Mouse (Mus musculus) MEL (cell line): ENCODE measurements at regions not wholly inside any gene's neighbourhood (a gene's known extent, or its start where the extent isn't known, plus 50 kb on each side); places are given as distances from the start of the nearest gene placed in this dataset.

Experiments
- DNase-seq: peaks from one replicate; pipeline ENCODE4 v3.0.0; 2011; ENCODE audit warnings: low read depth, low spot score
- H3K27ac ChIP-seq: 2 replicates; pipeline ENCODE4 v1.5.1; 2012; ENCODE audit warnings: low read depth, mild to moderate bottlenecking, control low read depth, low read length, moderate library complexity; ENCODE audit not compliant: control insufficient read depth
- H3K27me3 ChIP-seq, 2 experiments: fragments of 150-350 bp in 1 of 2; sonication (generic) in 1 of 2; 2 replicates each; pipeline ENCODE4 v1.6.1; 2012; ENCODE audit warnings: low read length in 2 of 2, mild to moderate bottlenecking in 2 of 2, improper control_type of control experiment in 1 of 2, moderate library complexity in 1 of 2; ENCODE audit not compliant: insufficient read depth in 2 of 2, control insufficient read depth in 1 of 2
- H3K36me3 ChIP-seq, 2 experiments: 2 replicates each; pipeline ENCODE4 v1.6.1; 2012 to 2014; ENCODE audit warnings: low read length in 2 of 2, improper control_type of control experiment in 1 of 2, inconsistent platforms in 1 of 2, mild to moderate bottlenecking in 1 of 2; ENCODE audit not compliant: insufficient read depth in 2 of 2, control insufficient read depth in 1 of 2
- H3K4me1 ChIP-seq, 2 experiments: fragments of 150-350 bp in 1 of 2; sonication (generic) in 1 of 2; 2 replicates each; pipeline ENCODE4 v1.6.1; 2012; ENCODE audit warnings: low read length in 2 of 2, improper control_type of control experiment in 1 of 2, mild to moderate bottlenecking in 1 of 2; ENCODE audit not compliant: insufficient read depth in 2 of 2, control insufficient read depth in 1 of 2
- H3K4me3 ChIP-seq, 2 experiments: fragments of 150-350 bp in 1 of 2; sonication (generic) in 1 of 2; 2 replicates each; pipeline ENCODE4 v1.5.1; 2012; ENCODE audit warnings: low read depth in 2 of 2, low read length in 2 of 2, mild to moderate bottlenecking in 2 of 2, moderate library complexity in 2 of 2, control low read depth in 1 of 2, improper control_type of control experiment in 1 of 2; ENCODE audit not compliant: control insufficient read depth in 1 of 2, insufficient read depth in 1 of 2
- H3K79me2 ChIP-seq: 2 replicates; pipeline ENCODE4 v1.6.1; 2012; ENCODE audit warnings: mild to moderate bottlenecking, low read length, moderate library complexity; ENCODE audit not compliant: control insufficient read depth, poor library complexity, insufficient read depth
- H3K9ac ChIP-seq: 2 replicates; pipeline ENCODE4 v1.6.1; 2012; ENCODE audit warnings: low read depth, mild to moderate bottlenecking, control low read depth, low read length, moderate library complexity; ENCODE audit not compliant: control insufficient read depth, poor library complexity, severe bottlenecking
- H3K9me3 ChIP-seq: fragments of 150-350 bp; sonication (generic); replicated peaks from 2 replicates; pipeline ENCODE4 v1.6.1; 2012; ENCODE audit warnings: mild to moderate bottlenecking, low read length, improper control_type of control experiment, moderate library complexity; ENCODE audit not compliant: insufficient read depth
- CHD2 ChIP-seq: IDR thresholded peaks from 2 replicates; pipeline ENCODE4 v1.6.1; 2011; ENCODE audit warnings: low read length, improper control_type of control experiment
- CTCF ChIP-seq, 3 experiments: IDR thresholded peaks in 2 of 3; conservative IDR thresholded peaks in 1 of 3; 2 replicates each; pipeline ENCODE4 v1.5.1; 2011 to 2012; ENCODE audit warnings: low read length in 3 of 3, low read depth in 2 of 3, mild to moderate bottlenecking in 2 of 3, improper control_type of control experiment in 1 of 3, inconsistent platforms in 1 of 3, mixed read lengths in 1 of 3, moderate library complexity in 1 of 3; ENCODE audit not compliant: control insufficient read depth in 1 of 3, insufficient read depth in 1 of 3, poor library complexity in 1 of 3, severe bottlenecking in 1 of 3
- E2F4 ChIP-seq: IDR thresholded peaks from 2 replicates; pipeline ENCODE4 v1.6.1; 2011; ENCODE audit warnings: low read depth, low read length, improper control_type of control experiment, borderline replicate concordance
- ELF1 ChIP-seq: IDR thresholded peaks from 2 replicates; pipeline ENCODE4 v1.6.1; 2014; ENCODE audit warnings: low read depth, mild to moderate bottlenecking, inconsistent platforms, low read length, improper control_type of control experiment, moderate library complexity
- GABPA ChIP-seq: IDR thresholded peaks from 2 replicates; pipeline ENCODE4 v1.6.1; 2012; ENCODE audit warnings: low read depth, mild to moderate bottlenecking, inconsistent platforms, low read length, improper control_type of control experiment, moderate library complexity
- GATA1 ChIP-seq: IDR thresholded peaks from 2 replicates; pipeline ENCODE4 v1.6.1; 2011; ENCODE audit warnings: low read depth, low read length, improper control_type of control experiment
- HCFC1 ChIP-seq: IDR thresholded peaks from 2 replicates; pipeline ENCODE4 v1.6.1; 2012; ENCODE audit warnings: low read depth, mild to moderate bottlenecking, inconsistent platforms, low read length, improper control_type of control experiment, moderate library complexity
- MAFK ChIP-seq: IDR thresholded peaks from 2 replicates; pipeline ENCODE4 v1.6.1; 2011; ENCODE audit warnings: low read depth, mild to moderate bottlenecking, low read length, improper control_type of control experiment, borderline replicate concordance
- MAZ ChIP-seq: IDR thresholded peaks from 2 replicates; pipeline ENCODE4 v1.6.1; 2012; ENCODE audit warnings: low read depth, mild to moderate bottlenecking, inconsistent platforms, low read length, improper control_type of control experiment
- MYB ChIP-seq: IDR thresholded peaks from 2 replicates; pipeline ENCODE4 v1.6.1; 2011; ENCODE audit warnings: mild to moderate bottlenecking, low read depth, low read length, improper control_type of control experiment
- MYC ChIP-seq: IDR thresholded peaks from 2 replicates; pipeline ENCODE4 v1.6.1; 2011; ENCODE audit warnings: low read depth, mild to moderate bottlenecking, low read length, improper control_type of control experiment, moderate library complexity
- NELFE ChIP-seq: IDR thresholded peaks from 2 replicates; pipeline ENCODE4 v1.6.1; 2011; ENCODE audit warnings: low read depth, low read length, improper control_type of control experiment
- POLR2A ChIP-seq, 2 experiments: IDR thresholded peaks; 2 replicates each; pipeline ENCODE4 v1.6.1; 2011 to 2012; ENCODE audit warnings: low read length in 2 of 2, mild to moderate bottlenecking in 2 of 2, control low read depth in 1 of 2, improper control_type of control experiment in 1 of 2, low read depth in 1 of 2, moderate library complexity in 1 of 2; ENCODE audit not compliant: control insufficient read depth in 1 of 2, insufficient read depth in 1 of 2, poor library complexity in 1 of 2
- SIN3A ChIP-seq: IDR thresholded peaks from 2 replicates; pipeline ENCODE4 v1.6.1; 2012; ENCODE audit warnings: low read length, improper control_type of control experiment, inconsistent platforms
- TAL1 ChIP-seq: IDR thresholded peaks from 2 replicates; pipeline ENCODE4 v1.6.1; 2012; ENCODE audit warnings: mild to moderate bottlenecking, inconsistent platforms, low read length, moderate library complexity, mixed read lengths
- TBP ChIP-seq: IDR thresholded peaks from 2 replicates; pipeline ENCODE4 v1.8.0; 2011; ENCODE audit warnings: low read depth, low read length, improper control_type of control experiment
- TCF12 ChIP-seq: IDR thresholded peaks from 2 replicates; pipeline ENCODE4 v1.6.1; 2014; ENCODE audit warnings: low read depth, mild to moderate bottlenecking, inconsistent platforms, low read length, improper control_type of control experiment, moderate library complexity
- UBTF ChIP-seq: IDR thresholded peaks from 2 replicates; pipeline ENCODE4 v1.6.1; 2012; ENCODE audit warnings: low read depth, mild to moderate bottlenecking, inconsistent platforms, low read length, improper control_type of control experiment, moderate library complexity, borderline replicate concordance; ENCODE audit not compliant: insufficient read depth
- ZNF384 ChIP-seq: IDR thresholded peaks from 2 replicates; pipeline ENCODE4 v1.6.1; 2012; ENCODE audit warnings: low read depth, mild to moderate bottlenecking, inconsistent platforms, low read length, improper control_type of control experiment

DNA sequence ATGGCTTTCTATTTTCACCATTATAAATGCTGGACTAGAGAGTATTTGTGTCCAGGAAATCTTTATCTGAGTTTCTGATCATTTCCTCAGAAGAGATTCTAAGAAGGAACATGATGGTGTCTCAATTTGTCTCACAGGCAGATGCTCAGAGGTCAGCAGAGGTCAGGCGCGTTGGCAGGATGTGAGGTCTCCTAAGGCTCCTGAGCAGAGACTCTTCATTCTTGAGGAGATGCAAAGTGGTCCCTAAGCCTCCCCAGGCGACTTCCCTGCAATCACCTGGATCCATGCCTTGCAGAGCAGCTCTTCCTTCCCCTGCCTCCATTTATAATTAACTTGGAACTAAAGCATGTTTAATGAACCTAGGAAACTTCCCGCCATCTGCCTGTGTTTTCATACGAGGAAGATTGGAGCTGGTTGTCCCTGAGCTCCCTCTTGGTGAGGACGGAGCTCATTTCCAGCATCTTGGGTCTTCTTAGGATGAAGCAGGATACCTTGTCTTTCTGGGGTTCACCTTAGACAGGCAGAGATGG, 71.8 kb downstream of the Arf2 start:
- TF ChIP-seq GATA1 (no peak), E2F4 (no peak), MYC (no peak), POLR2A (IDR thresholded peaks at IDR 0.05; ENCODE audit: control insufficient read depth in 1 of 2, insufficient read depth in 1 of 2, low read depth in 1 of 2, low read length in 2 of 2, poor library complexity in 1 of 2) (no peak), MAFK (no peak), TAL1 (no peak), TBP (no peak), TCF12 (no peak), CTCF (IDR thresholded peaks at IDR 0.05 in 2 of 3, conservative IDR thresholded peaks at IDR 0.05 in 1 of 3; ENCODE audit: control insufficient read depth in 1 of 3, insufficient read depth in 1 of 3, low read depth in 2 of 3, low read length in 3 of 3, poor library complexity in 1 of 3, severe bottlenecking in 1 of 3) (no peak)
- TF ChIP-seq, all 39 proteins: peak for 0

DNA sequence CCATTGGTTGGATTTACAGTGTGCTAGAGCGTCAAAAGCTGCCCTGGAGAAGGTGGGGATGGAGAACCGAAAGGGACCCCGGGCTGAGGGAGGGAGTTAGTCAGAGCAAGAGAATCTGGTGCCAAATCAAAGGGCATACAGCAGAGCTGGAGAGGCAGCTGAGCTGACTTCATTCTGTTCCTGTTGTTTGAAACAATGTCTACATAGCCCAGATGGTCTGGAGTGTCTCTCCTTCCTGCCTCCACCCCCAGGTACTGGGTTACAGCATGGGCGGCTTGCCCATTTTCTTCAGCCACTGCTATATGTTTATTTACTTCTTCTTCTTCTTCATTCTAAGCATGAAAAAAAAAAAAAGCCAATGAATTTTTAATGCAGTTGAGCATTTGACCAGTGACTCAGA, 78.7 kb downstream of the Arf2 start:
- Histone ChIP-seq H3K4me3 (no peak overlapping the region), H3K36me3 (no peaks in the 10 kb centered on the region), H3K9me3 (no peaks in the 10 kb centered on the region), H3K27ac (no peak overlapping the region), H3K4me1 (no peaks in the 10 kb centered on the region), H3K27me3 (peaks cover 2 to 8% of the 10 kb centered on the region in 2 experiments; a peak in 2 of 4 replicates), H3K79me2 (no peaks in the 10 kb centered on the region), H3K9ac (no peak overlapping the region)
- TF ChIP-seq GABPA (no peak), NELFE (no peak), SIN3A (no peak), CHD2 (no peak), ZNF384 (no peak), ELF1 (no peak), MAZ (no peak), HCFC1 (no peak), UBTF (no peak), MYB (no peak)
- DNase-seq = no peak

More for the DNA sequence above, 71.8 kb downstream of the Arf2 start:
- Histone ChIP-seq H3K27me3 (peaks cover 16 to 20% of the 10 kb centered on the region in 2 experiments), H3K27ac (no peak overlapping the region), H3K4me3 (no peak overlapping the region), H3K9ac (no peak overlapping the region), H3K79me2 (no peaks in the 10 kb centered on the region), H3K4me1 (no peaks in the 10 kb centered on the region), H3K9me3 (no peaks in the 10 kb centered on the region), H3K36me3 (no peaks in the 10 kb centered on the region)
- no peak for DNase-seq
